Mouse (Mus musculus): ENCODE results near the gene 2900011O08Rik.

- TF ChIP-seq POLR2A (IDR thresholded peaks at IDR 0.05; ENCODE audit: insufficient read depth, low read depth, low read length): no peak
- no peak for TF ChIP-seq CTCF (IDR thresholded peaks at IDR 0.05; ENCODE audit: insufficient read depth, low read depth, low read length)
Measured at GRCm38 (mm10) chr16:14131838-14132237, 145.4 kb downstream of the 2900011O08Rik start.

Measured in olfactory bulb, adult 2 months (tissue).